Mouse (Mus musculus): ENCODE measurements around the gene Hmbs. TPM values are rescaled to one million over a fixed set of nuclear protein-coding genes. Genes with fewer than 3 reads are reported as not detected.
"Not testable (repeated sequence)": the region's sequence is repeated elsewhere in the genome, so short reads cannot be mapped to it uniquely, and the experiment has no call there.

The Hmbs gene
- polyA plus RNA-seq, 1 experiment from 2014 or later = 59.4 TPM

DNA sequence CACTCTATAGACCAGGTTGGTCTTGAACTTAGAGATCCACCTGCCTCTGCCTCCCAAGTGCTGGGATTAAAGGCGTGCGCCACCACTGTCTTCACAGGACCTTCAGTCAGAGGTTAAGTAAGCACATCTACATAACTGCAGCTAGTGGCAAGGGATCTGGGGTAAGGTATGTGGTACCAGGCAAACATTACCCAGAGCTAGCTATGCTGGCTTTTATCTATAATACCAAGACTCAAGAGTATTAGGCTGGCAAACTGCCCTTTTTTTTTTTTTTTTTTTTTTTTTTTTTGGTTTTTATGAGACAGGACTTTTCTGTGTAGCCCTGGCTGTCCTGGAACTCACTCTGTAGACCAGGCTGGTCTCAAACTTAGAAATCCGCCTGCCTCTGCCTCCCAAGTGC lies 44.0 kb downstream of the Hmbs start:
- H3K4me2 ChIP-seq; H3K27me3 ChIP-seq; H3K27ac ChIP-seq (replicated peaks); H3K9ac ChIP-seq; ATAC-seq (ENCODE audit: low read depth); H3K9me3 ChIP-seq; H3K4me3 ChIP-seq: not testable (repeated sequence)
- peaks cover 15% of the 10 kb centered on the region for H3K4me1 ChIP-seq (replicated peaks)
- WGBS = 97% methylated on average over 3 of the region's 3 CpGs
- peaks cover 78% of the 10 kb centered on the region for H3K36me3 ChIP-seq

DNA sequence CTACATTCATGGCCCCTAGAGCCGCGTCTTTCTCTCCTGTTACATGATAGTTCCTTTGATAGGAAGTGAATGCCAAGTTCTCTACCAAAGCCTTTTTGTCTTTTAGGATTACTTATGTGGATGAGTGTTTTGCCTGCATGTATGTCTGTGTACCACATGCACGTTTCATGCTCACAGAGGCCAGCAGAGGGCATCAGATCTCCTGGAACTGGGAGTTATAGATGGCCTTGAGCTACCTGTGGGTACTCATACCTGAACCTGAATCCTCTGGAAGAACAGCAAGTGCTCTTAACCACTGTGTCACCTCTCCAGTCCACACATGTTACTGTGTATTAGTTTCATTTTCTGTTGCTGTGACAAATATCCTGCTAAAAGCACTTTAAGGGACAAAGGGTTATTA lies 51.5 kb downstream of the Hmbs start:
- Histone ChIP-seq H3K9ac (no peak overlapping the region), H3K27me3 (0 out of 2 replicates have a peak, but pooled peaks cover 4% of the 10 kb centered on the region), H3K4me2 (no peak overlapping the region), H3K4me3 (no peak overlapping the region), H3K4me1 (replicated peaks) (peaks cover 13% of the 10 kb centered on the region), H3K9me3 (no peaks in the 10 kb centered on the region), H3K36me3 (peaks cover 68% of the 10 kb centered on the region), H3K27ac (replicated peaks) (no peak overlapping the region)
- WGBS = 77% methylated on average over 3 of the region's 3 CpGs
- ATAC-seq (ENCODE audit: low read depth) = no peak

DNA sequence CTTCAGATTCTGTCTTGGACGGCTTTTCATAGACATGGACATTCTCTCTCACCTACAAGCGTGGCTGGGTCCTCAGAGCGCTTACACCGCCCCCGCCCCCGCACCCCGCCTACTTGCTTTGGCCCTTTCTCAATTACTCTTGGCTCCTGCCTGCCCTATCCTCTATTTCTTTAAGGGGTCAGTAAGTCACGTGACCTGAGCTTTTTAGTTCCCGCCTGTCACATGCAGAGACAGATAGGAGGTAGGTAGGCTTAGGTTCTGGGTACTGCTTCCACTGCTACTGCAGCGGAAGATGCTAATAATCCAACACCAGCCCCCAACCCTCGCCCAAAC lies 55.1 kb downstream of the Hmbs start:
- ATAC-seq (ENCODE audit: low read depth) = no peak
- WGBS = 4% methylated on average over 11 of the region's 11 CpGs
- H3K27ac ChIP-seq (replicated peaks) = peak overlapping the region; percentile 84
- no peaks in the 10 kb centered on the region for H3K9me3 ChIP-seq
- peaks cover 35% of the 10 kb centered on the region for H3K36me3 ChIP-seq
- peak overlapping the region; percentile 94 for H3K4me2 ChIP-seq
- H3K4me1 ChIP-seq (replicated peaks) = peaks cover 32% of the 10 kb centered on the region
- H3K9ac ChIP-seq = peak overlapping the region; percentile 93
- peak overlapping the region; percentile 90 for H3K4me3 ChIP-seq
- H3K27me3 ChIP-seq = 0 out of 2 replicates have a peak, but pooled peaks cover 4% of the 10 kb centered on the region

DNA sequence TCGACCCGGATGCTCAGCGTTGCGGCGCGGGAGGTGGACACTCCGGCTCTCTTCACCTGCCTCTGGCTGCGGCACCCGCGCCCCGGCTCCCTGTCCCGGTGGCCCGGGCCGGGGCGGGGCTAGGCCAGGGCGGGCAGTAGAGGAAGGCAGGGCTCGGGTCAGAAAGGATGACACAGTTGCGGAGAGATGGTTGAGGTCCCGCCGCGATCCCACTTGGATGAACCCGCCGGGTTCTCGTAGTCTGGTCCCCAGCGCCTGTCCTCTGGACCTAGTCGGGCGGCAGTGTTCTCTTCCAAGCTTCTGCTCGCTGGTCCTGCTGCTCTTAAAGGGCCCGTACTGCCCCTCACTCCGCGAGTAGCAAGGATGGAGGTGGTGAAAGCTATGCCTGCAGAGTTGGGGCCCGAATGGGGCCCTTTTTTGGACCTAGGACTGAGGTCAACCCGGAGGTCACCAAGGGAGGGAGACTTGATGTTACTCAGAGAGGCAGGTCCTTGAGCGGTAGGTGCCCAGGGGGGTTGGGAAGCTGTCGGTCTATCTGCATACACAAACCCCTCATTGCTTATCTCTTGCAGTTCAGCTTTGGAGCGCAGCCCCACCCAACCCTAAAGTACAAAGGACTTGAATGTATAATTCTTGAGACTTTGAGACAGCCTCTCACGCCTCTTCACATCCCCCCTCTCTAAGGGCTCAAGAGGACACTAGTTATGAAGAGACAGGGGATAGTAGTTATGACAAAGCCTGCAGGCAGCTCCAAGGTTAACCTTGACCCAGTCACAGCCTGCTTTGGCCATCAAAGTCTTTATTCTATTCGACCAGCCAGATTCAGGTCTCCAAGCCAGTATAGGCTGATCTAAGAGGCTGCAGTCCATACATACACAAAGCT lies 55.7 kb downstream of the Hmbs start, which contains the start of gene Abcg4:
Gene Abcg4, minus strand, starts transcription at position 540 of the 883 bp plus-strand sequence.
- Histone ChIP-seq H3K36me3 (peaks cover 29% of the 10 kb centered on the region), H3K9me3 (no peaks in the 10 kb centered on the region), H3K27ac (replicated peaks) (peak within 1 kb of the TSS; percentile 84), H3K9ac (peak within 1 kb of the TSS; percentile 93), H3K4me2 (peak within 1 kb of the TSS; percentile 94), H3K4me1 (replicated peaks) (peaks cover 32% of the 10 kb centered on the region), H3K4me3 (peak within 1 kb of the TSS; percentile 90), H3K27me3 (0 out of 2 replicates have a peak, but pooled peaks cover 4% of the 10 kb centered on the region)
- WGBS = under 1% methylated on average over 38 of the region's 38 CpGs
- peak; percentile 82 for ATAC-seq (ENCODE audit: low read depth)

DNA sequence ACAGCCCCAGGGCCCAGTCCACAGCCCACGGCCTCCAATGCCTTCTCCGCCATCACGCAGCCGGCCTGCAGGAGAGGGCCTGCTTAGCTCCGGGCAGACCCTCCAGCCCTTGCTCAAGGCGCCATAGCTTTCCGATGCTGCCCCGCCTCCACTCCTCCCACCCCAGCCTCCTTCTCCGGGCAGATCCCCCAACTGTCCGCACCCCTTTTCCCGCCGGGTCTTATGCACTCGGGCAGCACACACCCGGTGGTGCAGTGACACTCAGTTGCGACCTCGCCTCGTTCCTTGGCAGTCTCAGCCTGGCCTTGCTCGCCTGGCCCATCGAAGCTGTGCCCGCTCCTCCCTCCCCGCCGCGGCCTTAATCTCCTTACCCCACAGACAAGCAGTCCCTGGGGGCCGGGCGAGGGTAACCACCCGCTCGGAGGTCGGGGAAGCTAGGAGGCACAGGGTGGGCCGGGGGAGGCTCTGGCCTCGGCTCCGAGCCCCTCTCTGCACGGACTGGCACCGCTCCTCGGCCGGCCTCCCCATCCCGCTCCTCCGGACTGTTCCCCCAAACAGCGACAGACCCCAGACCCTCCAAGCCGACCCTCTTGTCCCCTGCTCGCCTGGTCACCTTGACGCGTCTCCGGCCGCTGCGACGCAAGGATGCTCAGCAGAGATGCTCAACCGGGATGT lies 56.5 kb downstream of the Hmbs start:
- peaks cover 21% of the 10 kb centered on the region for H3K36me3 ChIP-seq
- H3K4me1 ChIP-seq (replicated peaks) = peaks cover 32% of the 10 kb centered on the region
- peak overlapping the region; percentile 90 for H3K4me3 ChIP-seq
- ATAC-seq (ENCODE audit: low read depth) = peak; percentile 59
- peak overlapping the region; percentile 94 for H3K4me2 ChIP-seq
- H3K9me3 ChIP-seq = no peaks in the 10 kb centered on the region
- peak overlapping the region; percentile 84 for H3K27ac ChIP-seq (replicated peaks)
- H3K9ac ChIP-seq = peak overlapping the region; percentile 93
- WGBS = under 1% methylated on average over 47 of the region's 47 CpGs
- H3K27me3 ChIP-seq = 0 out of 2 replicates have a peak, but pooled peaks cover 4% of the 10 kb centered on the region

DNA sequence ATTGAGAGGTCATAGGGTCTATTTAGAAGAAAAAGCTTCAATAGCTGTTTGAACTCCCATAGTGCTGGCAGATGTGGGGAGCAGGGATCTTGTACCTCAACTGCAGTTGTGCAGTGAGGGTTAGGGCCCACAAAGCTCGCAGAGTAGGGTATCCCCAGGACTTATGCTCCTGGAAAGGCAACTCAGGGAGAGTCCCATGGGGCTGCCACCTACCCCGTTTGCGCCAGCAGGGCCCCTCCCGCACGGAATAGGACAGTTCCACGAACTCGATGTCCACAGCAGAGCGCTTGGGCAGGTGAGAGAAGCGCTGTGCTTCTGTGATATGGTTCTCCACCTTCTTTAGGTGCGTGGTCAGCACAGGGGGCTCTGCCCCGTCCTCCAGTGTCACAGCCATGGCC lies 57.0 kb downstream of the Hmbs start:
- peak overlapping the region; percentile 94 for H3K4me2 ChIP-seq
- H3K27ac ChIP-seq (replicated peaks) = peak overlapping the region; percentile 84
- H3K27me3 ChIP-seq = 0 out of 2 replicates have a peak, but pooled peaks cover 4% of the 10 kb centered on the region
- H3K9me3 ChIP-seq = no peaks in the 10 kb centered on the region
- ATAC-seq (ENCODE audit: low read depth) = peak; percentile 5; the same call in 1 of the 2 replicates
- H3K36me3 ChIP-seq = peaks cover 18% of the 10 kb centered on the region
- H3K4me3 ChIP-seq = peak overlapping the region; percentile 90
- peaks cover 32% of the 10 kb centered on the region for H3K4me1 ChIP-seq (replicated peaks)
- peak overlapping the region; percentile 93 for H3K9ac ChIP-seq
- 5% methylated on average over 11 of the region's 11 CpGs for WGBS

Small RNAs within 50 kb of the gene (microRNA-seq; reads per million reads assigned to microRNA genes)
- not detected for gene Gm44335

Other genes with a start within 250 kb of the Hmbs start
- not detected in 2 replicates for gene Mfrp, start 242.5 kb downstream of the Hmbs start, polyA plus RNA-seq (2015; fragmentation: Nextera tagmentation; extraction: Ambion mirVana)
- 3.1 and 3.6 TPM in 2 replicates for gene C1qtnf5, start 237.0 kb downstream of the Hmbs start, polyA plus RNA-seq (2015; fragmentation: Nextera tagmentation; extraction: Ambion mirVana)
- 0.18 and 0.28 TPM in 2 replicates for gene Gm49380, start 230.7 kb downstream of the Hmbs start, polyA plus RNA-seq (2015; fragmentation: Nextera tagmentation; extraction: Ambion mirVana)
- 34.5 and 35.4 TPM in 2 replicates for gene Rnf26, start 230.7 kb downstream of the Hmbs start, polyA plus RNA-seq (2015; fragmentation: Nextera tagmentation; extraction: Ambion mirVana)
- gene Mcam, start 209.8 kb downstream of the Hmbs start, polyA plus RNA-seq (2015; fragmentation: Nextera tagmentation; extraction: Ambion mirVana) = 21.0 and 23.6 TPM in 2 replicates
- 20.1 and 21.1 TPM in 2 replicates for gene Cbl, start 110.2 kb downstream of the Hmbs start, polyA plus RNA-seq (2015; fragmentation: Nextera tagmentation; extraction: Ambion mirVana)
- not detected in 2 replicates for gene Ccdc153, start 103.6 kb downstream of the Hmbs start, polyA plus RNA-seq (2015; fragmentation: Nextera tagmentation; extraction: Ambion mirVana)
- 0.33 and 0.48 TPM in 2 replicates for gene Pdzd3, start 92.8 kb downstream of the Hmbs start, polyA plus RNA-seq (2015; fragmentation: Nextera tagmentation; extraction: Ambion mirVana)
- 4.5 and 4.7 TPM in 2 replicates for gene Nlrx1, start 75.6 kb downstream of the Hmbs start, polyA plus RNA-seq (2015; fragmentation: Nextera tagmentation; extraction: Ambion mirVana)
- gene Abcg4, start 55.6 kb downstream of the Hmbs start, polyA plus RNA-seq (2015; fragmentation: Nextera tagmentation; extraction: Ambion mirVana) = 21.1 and 22.5 TPM in 2 replicates
- 25.1 and 31.9 TPM in 2 replicates for gene Hinfp, start 38.6 kb downstream of the Hmbs start, polyA plus RNA-seq (2015; fragmentation: Nextera tagmentation; extraction: Ambion mirVana)
- 22.9 and 28.7 TPM in 2 replicates for gene C2cd2l, start 23.9 kb downstream of the Hmbs start, polyA plus RNA-seq (2015; fragmentation: Nextera tagmentation; extraction: Ambion mirVana)
- 37.3 and 41.2 TPM in 2 replicates for gene Dpagt1, start 18.2 kb downstream of the Hmbs start, polyA plus RNA-seq (2015; fragmentation: Nextera tagmentation; extraction: Ambion mirVana)
- 131 TPM in 2 replicates for gene H2afx, start 9.5 kb downstream of the Hmbs start, polyA plus RNA-seq (2015; fragmentation: Nextera tagmentation; extraction: Ambion mirVana)
- 36.5 and 39.2 TPM in 2 replicates for gene Vps11, start 17.4 kb upstream of the Hmbs start, polyA plus RNA-seq (2015; fragmentation: Nextera tagmentation; extraction: Ambion mirVana)
- 26.4 and 29.6 TPM in 2 replicates for gene Hyou1, start 35.3 kb upstream of the Hmbs start, polyA plus RNA-seq (2015; fragmentation: Nextera tagmentation; extraction: Ambion mirVana)
- gene Slc37a4, start 52.6 kb upstream of the Hmbs start, polyA plus RNA-seq (2015; fragmentation: Nextera tagmentation; extraction: Ambion mirVana) = 62.9 and 71.2 TPM in 2 replicates
- gene Rps25, start 62.9 kb upstream of the Hmbs start, polyA plus RNA-seq (2015; fragmentation: Nextera tagmentation; extraction: Ambion mirVana) = 1,179 TPM in 2 replicates
- 324 and 343 TPM in 2 replicates for gene Trappc4, start 63.4 kb upstream of the Hmbs start, polyA plus RNA-seq (2015; fragmentation: Nextera tagmentation; extraction: Ambion mirVana)
- gene Ccdc84, start 74.3 kb upstream of the Hmbs start, polyA plus RNA-seq (2015; fragmentation: Nextera tagmentation; extraction: Ambion mirVana) = 28.7 and 32.6 TPM in 2 replicates
- gene Foxr1, start 96.9 kb upstream of the Hmbs start, polyA plus RNA-seq (2015; fragmentation: Nextera tagmentation; extraction: Ambion mirVana) = not detected in 2 replicates
- not detected in 2 replicates for gene Upk2, start 110.7 kb upstream of the Hmbs start, polyA plus RNA-seq (2015; fragmentation: Nextera tagmentation; extraction: Ambion mirVana)
- gene Bcl9l, start 138.6 kb upstream of the Hmbs start, polyA plus RNA-seq (2015; fragmentation: Nextera tagmentation; extraction: Ambion mirVana) = 9.4 and 9.6 TPM in 2 replicates
- not detected in 2 replicates for gene Cxcr5, start 217.6 kb upstream of the Hmbs start, polyA plus RNA-seq (2015; fragmentation: Nextera tagmentation; extraction: Ambion mirVana)